ENCODE assay signal across 9 mouse cellular contexts in the genomic region with DNA sequence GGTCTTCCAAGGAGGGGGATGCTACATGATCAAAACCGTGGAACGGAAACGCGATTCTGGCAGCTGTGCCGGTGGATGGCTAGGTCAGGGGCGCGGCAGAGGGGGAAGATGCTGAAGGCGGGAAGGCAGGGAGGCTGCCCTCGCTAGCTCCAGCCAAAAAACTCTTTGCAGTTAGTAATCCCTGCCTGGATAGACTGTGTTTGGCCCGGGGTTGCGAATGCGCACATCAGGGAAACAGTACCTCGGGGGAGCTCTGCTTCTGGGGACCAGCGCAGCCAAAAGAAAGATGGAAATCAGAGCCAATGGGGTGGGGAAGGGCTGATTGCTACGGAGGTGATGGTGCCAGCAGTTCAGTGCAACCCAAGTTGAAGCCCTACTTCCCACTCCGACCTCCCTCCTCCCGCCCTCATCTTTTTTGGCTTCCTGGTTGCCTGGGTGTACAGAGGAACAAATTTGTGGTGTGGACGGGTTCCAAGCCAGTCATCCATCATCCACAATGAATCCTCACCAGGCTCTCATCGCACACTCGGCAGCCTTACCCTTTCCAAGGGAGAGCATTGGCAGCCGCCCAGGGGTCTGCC. TPM values are rescaled to one million over a fixed set of nuclear protein-coding genes. Genes with fewer than 3 reads are reported as not detected.
DNase-seq lines count a peak whose midpoint lies in the region; ATAC-seq and TF ChIP-seq lines count a peak whose summit lies in the region.
"Had no signal": no experiment of that assay in that cellular context is flagged by ENCODE, and none has a peak within 500 bp of the region (broad histone marks: within the 10 kb centered on the region; RNA-seq: fewer than 3 reads in every experiment).

No protein-coding gene starts in this region.

- DNase-seq in cerebellum, adult 11-12 months = peak; percentile 8
- no peak for DNase-seq in cerebellum, adult 8-10 months
- peak; percentile 59 to 74 for DNase-seq in heart, adult 9 months (ENCODE audit: low spot score in 2 of 2)
- peak; percentile 68 for DNase-seq in kidney, adult 2 months
- DNase-seq in limb, embryonic 14.5 days (ENCODE audit: low spot score) = peak; percentile 84
- peak; percentile 60 for DNase-seq in ovary, adult 18-20 months (ENCODE audit: low spot score)
- DNase-seq in spleen, postnatal 10 days (ENCODE audit: low spot score in 2 of 2) = no peak

- H3K4me3 ChIP-seq in embryonic facial prominence, embryonic 12.5 days = peak overlapping the region; percentile 28
- no peak overlapping the region for H3K4me3 ChIP-seq in kidney, adult 2 months (ENCODE audit: insufficient read depth, low read depth, low read length)
- peak overlapping the region; percentile 29 for H3K4me3 ChIP-seq in limb, embryonic 14.5 days (replicated peaks; ENCODE audit: low read length)

- WGBS in embryonic facial prominence, embryonic 12.5 days = under 1% methylated on average over 21 of the region's 21 CpGs
- 2% methylated on average over 21 of the region's 21 CpGs for WGBS in kidney, adult 2 months
- 0% methylated on average over 21 of the region's 21 CpGs for WGBS in limb, embryonic 14.5 days

- no peaks in the 10 kb centered on the region for H3K36me3 ChIP-seq in embryonic facial prominence, embryonic 12.5 days
- no peaks in the 10 kb centered on the region for H3K36me3 ChIP-seq in kidney, adult 2 months (ENCODE audit: control insufficient read depth, insufficient read depth, low read length)
- no peaks in the 10 kb centered on the region for H3K36me3 ChIP-seq in limb, embryonic 14.5 days (ENCODE audit: control insufficient read depth, insufficient read depth, low read length)

- peak; percentile 58; the same call in 1 of the 2 replicates for ATAC-seq in embryonic facial prominence, embryonic 12.5 days (ENCODE audit: insufficient number of reproducible peaks, insufficient read depth, low FRiP score, low TSS enrichment)
- ATAC-seq in limb, embryonic 14.5 days (ENCODE audit: low FRiP score, low read depth) = peak; percentile 61

- H3K4me1 ChIP-seq in embryonic facial prominence, embryonic 12.5 days = peaks cover 10% of the 10 kb centered on the region
- H3K4me1 ChIP-seq in kidney, adult 2 months (ENCODE audit: control insufficient read depth, insufficient read depth, low read length) = no peaks in the 10 kb centered on the region
- peaks cover 8% of the 10 kb centered on the region for H3K4me1 ChIP-seq in limb, embryonic 14.5 days (ENCODE audit: control insufficient read depth, insufficient read depth, low read length)

- peak overlapping the region; percentile 56 for H3K4me2 ChIP-seq in embryonic facial prominence, embryonic 12.5 days (replicated peaks)
- peak overlapping the region; percentile 57 for H3K4me2 ChIP-seq in limb, embryonic 14.5 days (replicated peaks; ENCODE audit: low read depth, low read length, severe bottlenecking)

- peaks cover 35% of the 10 kb centered on the region for H3K27me3 ChIP-seq in embryonic facial prominence, embryonic 12.5 days
- no peaks in the 10 kb centered on the region for H3K27me3 ChIP-seq in kidney, adult 2 months (replicated peaks; ENCODE audit: control insufficient read depth, insufficient read depth, low read length)
- peaks cover 43% of the 10 kb centered on the region for H3K27me3 ChIP-seq in limb, embryonic 14.5 days (ENCODE audit: control insufficient read depth, insufficient read depth, low read length)

- no peak for TF ChIP-seq CTCF in kidney, adult 2 months (conservative IDR thresholded peaks at IDR 0.05; ENCODE audit: insufficient read depth, insufficient read length, low read depth, low read length)

- H3K9ac ChIP-seq in embryonic facial prominence, embryonic 12.5 days = peak overlapping the region; percentile 20; the same call in 1 of the 2 replicates
- peak overlapping the region; percentile 31 for H3K9ac ChIP-seq in limb, embryonic 14.5 days (ENCODE audit: low read depth, low read length, severe bottlenecking)

- no peak overlapping the region for H3K27ac ChIP-seq in embryonic facial prominence, embryonic 12.5 days
- H3K27ac ChIP-seq in kidney, adult 2 months (ENCODE audit: insufficient read depth, low read depth, low read length) = no peak overlapping the region
- 0 out of 2 replicates have a peak overlapping the region, but pooled peaks have one; percentile 8 for H3K27ac ChIP-seq in limb, embryonic 14.5 days (replicated peaks; ENCODE audit: low read depth, low read length)

- no peak for TF ChIP-seq POLR2A in kidney, adult 2 months (IDR thresholded peaks at IDR 0.05; ENCODE audit: low read depth, low read length)
- TF ChIP-seq POLR2A in limb, embryonic 14.5 days (IDR thresholded peaks at IDR 0.05; ENCODE audit: borderline replicate concordance, extremely low read depth, insufficient read depth, insufficient read length) = no peak

- no peaks in the 10 kb centered on the region for H3K9me3 ChIP-seq in embryonic facial prominence, embryonic 12.5 days
- H3K9me3 ChIP-seq in limb, embryonic 14.5 days (ENCODE audit: control insufficient read depth, low read length) = no peaks in the 10 kb centered on the region

RNA-seq across cellular contexts. Expression of gene Lmx1a, which starts 28.4 kb away (rescaled TPM):
- 1.8 and 4.4 TPM in 2 replicates for polyA plus RNA-seq in embryonic facial prominence, embryonic 12.5 days (2016; fragmentation: Nextera tagmentation; extraction: Ambion mirVana)
- 0.02 and 0.07 TPM in 2 replicates for polyA plus RNA-seq in kidney, adult 2 months (2012; rRNA removed)
- 0.57 and 0.64 TPM in 2 replicates for polyA plus RNA-seq in limb, embryonic 14.5 days (2012; rRNA removed)
- polyA plus RNA-seq in limb, embryonic 14.5 days (2014; fragmentation: Nextera tagmentation; extraction: Ambion mirVana) = 0.37 and 0.51 TPM in 2 replicates
- polyA plus RNA-seq: frontal cortex, adult 2 months had no signal

Comparison
In these comparisons a context has a peak if more than half of its experiments do, and no peak if none do; other contexts are left out.
1. DNase-seq: peak in cerebellum, adult 11-12 months (single experiment), heart, adult 9 months (2 of 2), kidney, adult 2 months (single experiment), limb, embryonic 14.5 days (single experiment) and ovary, adult 18-20 months (single experiment); none in cerebellum, adult 8-10 months (single experiment) and spleen, postnatal 10 days (0 of 2).